Mouse (Mus musculus) liver, postnatal 0 days (tissue): Measurements from ENCODE around the gene Gm3727. TPM values are rescaled to one million over a fixed set of nuclear protein-coding genes. Genes with fewer than 3 reads are reported as not detected.
"Not testable (repeated sequence)": the region's sequence is repeated elsewhere in the genome, so short reads cannot be mapped to it uniquely, and the experiment has no call there.

ENCODE experiments used
- ATAC-seq: fragments of 200-750 bp; cut with Nextera tagmentation; 2 replicates; pipeline ENCODE4 v1.8.0; 2017; ENCODE audit warnings: mild to moderate bottlenecking, moderate library complexity
- DNase-seq: peaks from one replicate; pipeline ENCODE4 v3.0.0-alpha.2; 2016
- H3K27ac ChIP-seq: fragments of 300-500 bp; sonication (generic); 2 replicates; pipeline ENCODE4 v1.5.1; 2014; ENCODE audit warnings: antibody characterized with exemption, moderate library complexity, mild to moderate bottlenecking, low read depth
- H3K27me3 ChIP-seq: fragments of 300-500 bp; sonication (generic); 2 replicates; pipeline ENCODE4 v1.6.1; 2014; ENCODE audit warnings: low read length, control low read depth, mixed read lengths; ENCODE audit not compliant: insufficient read depth
- H3K36me3 ChIP-seq: fragments of 300-500 bp; sonication (generic); replicated peaks from 2 replicates; pipeline ENCODE4 v1.6.1; 2014; ENCODE audit warnings: mild to moderate bottlenecking, control low read depth, low read length, moderate library complexity, mixed read lengths; ENCODE audit not compliant: insufficient read depth
- H3K4me1 ChIP-seq: fragments of 300-500 bp; sonication (generic); 2 replicates; pipeline ENCODE4 v1.6.1; 2014; ENCODE audit warnings: antibody characterized with exemption, mild to moderate bottlenecking, control low read depth; ENCODE audit not compliant: insufficient read depth
- H3K4me2 ChIP-seq: fragments of 300-500 bp; sonication (generic); 2 replicates; pipeline ENCODE4 v1.6.1; 2014; ENCODE audit warnings: low read depth, mild to moderate bottlenecking, low read length, moderate library complexity, mixed read lengths
- H3K4me3 ChIP-seq: fragments of 300-500 bp; sonication (generic); 2 replicates; pipeline ENCODE4 v1.5.1; 2014; ENCODE audit warnings: low read depth, low read length
- H3K9ac ChIP-seq: fragments of 300-500 bp; sonication (generic); replicated peaks from 2 replicates; pipeline ENCODE4 v1.6.1; 2014; ENCODE audit warnings: mild to moderate bottlenecking, moderate library complexity
- H3K9me3 ChIP-seq: fragments of 300-500 bp; sonication (generic); 2 replicates; pipeline ENCODE4 v1.6.1; 2016; ENCODE audit warnings: mild to moderate bottlenecking, control low read depth, low read length, mixed read lengths
- CTCF ChIP-seq: sonication (generic); IDR thresholded peaks from 2 replicates; pipeline ENCODE4 v1.5.1; 2016; ENCODE audit warnings: antibody characterized with exemption, low read depth
- WGBS: fragments of 180-500 bp; shearing (Covaris S2); extraction: QIAGEN DNeasy Blood & Tissue Kit; methylation state at CpG from one replicate; pipeline ENCODE4 v1.1.7; 2014; ENCODE audit not compliant: insufficient replicate concordance; 5-methylcytosine and 5-hydroxymethylcytosine counted together
- polyA plus RNA-seq: library from polyadenylated mRNA; unstranded; fragments of >200 nt; fragmentation: Nextera tagmentation; extraction: Ambion mirVana; gene quantifications from 2 replicates; pipeline ENCODE4 v1.2.1, GENCODE M21; 2015

Gm3727 gene
- not detected in 2 replicates for polyA plus RNA-seq

- H3K27me3 ChIP-seq, H3K9me3 ChIP-seq, H3K4me1 ChIP-seq, H3K36me3 ChIP-seq, H3K4me2 ChIP-seq, DNase-seq, H3K27ac ChIP-seq, H3K9ac ChIP-seq, H3K4me3 ChIP-seq, ATAC-seq: not testable (repeated sequence)
- WGBS = 51% methylated on average over 3 of the region's 3 CpGs
These were observed at the start of gene Gm3727 for GRCm38 (mm10) chr14:7264614-7265013. Gene Gm3727, minus strand, starts transcription at chr14:7264714.

DNA sequence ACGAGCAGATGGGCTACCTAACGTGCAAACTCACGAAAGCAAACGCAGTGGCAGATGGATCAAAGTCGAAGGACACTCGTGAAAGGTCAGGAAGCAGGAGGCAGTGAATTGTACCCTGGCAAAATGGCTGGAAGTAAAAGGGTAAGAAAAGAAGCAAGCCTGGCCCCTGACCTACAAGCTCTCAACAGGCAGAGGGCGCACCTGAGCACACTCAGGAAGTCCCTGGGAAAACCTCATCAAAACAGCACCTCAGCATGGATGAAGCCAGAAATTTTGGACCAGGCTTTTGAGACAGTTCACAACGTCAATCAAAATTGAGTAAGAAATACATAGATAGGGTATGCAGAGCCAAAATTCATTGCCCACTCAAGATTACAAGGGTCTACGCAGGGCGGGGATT, 21.0 kb downstream of the Gm3727 start:
- not testable (repeated sequence) for H3K9me3 ChIP-seq, H3K4me1 ChIP-seq, H3K4me3 ChIP-seq, H3K27me3 ChIP-seq, H3K27ac ChIP-seq, H3K4me2 ChIP-seq, ATAC-seq, H3K36me3 ChIP-seq, H3K9ac ChIP-seq
- TF ChIP-seq CTCF = peak; percentile 40; the same call in 1 of the 2 replicates
- WGBS = 3% methylated on average over 6 of the region's 10 CpGs
- DNase-seq = peak; percentile 5

Other genes with a start within 250 kb of the Gm3727 start
- gene Gm10406, start 237.3 kb downstream of the Gm3727 start, polyA plus RNA-seq = not detected in 2 replicates
- gene Gm3685, start 219.7 kb downstream of the Gm3727 start, polyA plus RNA-seq = not detected in 2 replicates
- gene Gm3696, start 164.1 kb downstream of the Gm3727 start, polyA plus RNA-seq = not detected in 2 replicates
- not detected in 2 replicates for gene Gm6676, start 139.3 kb downstream of the Gm3727 start, polyA plus RNA-seq
- gene Gm3512, start 90.2 kb downstream of the Gm3727 start, polyA plus RNA-seq = 0.18 TPM in 1 of 2 replicates, not detected in the other
- not detected in 2 replicates for gene Gm16434, start 70.2 kb downstream of the Gm3727 start, polyA plus RNA-seq
- not detected in 2 replicates for gene Gm3739, start 50.3 kb upstream of the Gm3727 start, polyA plus RNA-seq
- not detected in 2 replicates for gene Gm5797, start 67.7 kb upstream of the Gm3727 start, polyA plus RNA-seq
- gene Gm8374, start 100.4 kb upstream of the Gm3727 start, polyA plus RNA-seq = not detected in 2 replicates
- gene Gm3755, start 186.2 kb upstream of the Gm3727 start, polyA plus RNA-seq = not detected in 2 replicates
- not detected in 2 replicates for gene Gm3752, start 219.0 kb upstream of the Gm3727 start, polyA plus RNA-seq